Mouse (Mus musculus) ovary, adult 2 months (tissue): ENCODE data around the gene Gm10295. TPM values are rescaled to one million over a fixed set of nuclear protein-coding genes. Genes with fewer than 3 reads are reported as not detected.

Experiments used
- polyA plus RNA-seq: library from polyadenylated mRNA; depleted of rRNA; stranded (reverse); fragments of >200 nt; gene quantifications from 2 replicates; pipeline ENCODE4 v1.2.3, GENCODE M21; 2012; rRNA removed

Gm10295 gene
- not detected in 2 replicates for polyA plus RNA-seq

GRCm38 (mm10) chr7:71351364-71351763 lies at the start of gene Gm10295:
Gm10295 (minus strand) TSS chr7:71351485.

